Mouse (Mus musculus): ENCODE measurements around the gene Prdm16.

GRCm38 (mm10) chr4:154478933-154479613, 157.6 kb downstream of the Prdm16 start:
- TF ChIP-seq ZNF384 (IDR thresholded peaks at IDR 0.05; ENCODE audit: low read depth, low read length) (no peak), MAFK (IDR thresholded peaks at IDR 0.05; ENCODE audit: insufficient read depth, low read depth, low read length) (no peak), HCFC1 (IDR thresholded peaks at IDR 0.05; ENCODE audit: borderline replicate concordance, insufficient read depth, low read length) (no peak), ZC3H11A (IDR thresholded peaks at IDR 0.05; ENCODE audit: borderline replicate concordance, low read depth, low read length) (no peak), CHD2 (IDR thresholded peaks at IDR 0.05; ENCODE audit: low read depth, low read length) (no peak)
